Mouse (Mus musculus) ES-E14 (cell line): ENCODE measurements around the gene Tfpt.

Source experiments
- CHD2 ChIP-seq: IDR thresholded peaks from 2 replicates; pipeline ENCODE4 v1.6.1; 2014; ENCODE audit warnings: mild to moderate bottlenecking, low read depth, low read length, inconsistent platforms
- HCFC1 ChIP-seq: IDR thresholded peaks from 2 replicates; pipeline ENCODE4 v1.6.1; 2012; ENCODE audit warnings: low read length, inconsistent platforms, borderline replicate concordance; ENCODE audit not compliant: insufficient read depth
- ZC3H11A ChIP-seq: IDR thresholded peaks from 2 replicates; pipeline ENCODE4 v1.6.1; 2012; ENCODE audit warnings: low read depth, mild to moderate bottlenecking, inconsistent platforms, low read length, borderline replicate concordance
- ZNF384 ChIP-seq: IDR thresholded peaks from 2 replicates; pipeline ENCODE4 v1.6.1; 2012; ENCODE audit warnings: low read depth, low read length, inconsistent platforms

GRCm38 (mm10) chr7:3666921-3667391 lies 37.2 kb upstream of the Tfpt start:
- no peak for TF ChIP-seq CHD2
- TF ChIP-seq ZNF384, result no peak
- no peak for TF ChIP-seq HCFC1
- no peak for TF ChIP-seq ZC3H11A
